In the genomic region with DNA sequence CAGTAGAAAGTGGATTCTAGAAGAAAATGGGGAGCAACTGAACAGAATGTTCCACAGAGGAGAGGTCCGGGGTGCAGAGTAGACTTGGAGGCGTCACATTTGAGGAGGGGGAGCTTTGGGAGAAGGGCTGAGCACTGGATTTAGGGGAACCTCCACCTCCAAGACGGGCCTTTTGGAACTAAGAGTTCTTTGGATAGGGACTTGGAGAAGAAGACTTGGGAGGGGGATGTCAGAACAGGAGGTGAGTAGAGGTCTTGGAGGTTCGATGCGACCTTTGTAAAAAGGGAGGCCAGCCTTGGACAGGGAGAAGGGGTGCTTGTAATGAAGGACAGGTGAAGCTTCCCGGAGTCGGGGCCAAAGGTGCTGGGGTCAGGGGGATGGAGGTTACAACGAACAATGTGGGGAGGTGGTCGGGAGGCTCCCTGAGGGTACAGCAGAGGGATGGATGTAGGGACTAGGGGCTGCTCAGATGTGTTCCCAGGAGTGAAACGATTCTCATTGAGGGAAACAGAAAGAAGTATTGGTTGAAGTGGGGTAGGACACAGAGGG, we compare ENCODE assay signal across 8 mouse cellular contexts. TPM values are rescaled to one million over a fixed set of nuclear protein-coding genes. Genes with fewer than 3 reads are reported as not detected.
DNase-seq lines count a peak whose midpoint lies in the region; ATAC-seq and TF ChIP-seq lines count a peak whose summit lies in the region.

No protein-coding gene starts in this region.

- H3K4me1 ChIP-seq in heart, embryonic 15.5 days (replicated peaks): peaks cover 25% of the 10 kb centered on the region
- H3K4me1 ChIP-seq in bone marrow, adult 2 months (ENCODE audit: control insufficient read depth, insufficient read depth, low read length): peaks cover 2% of the 10 kb centered on the region; the same call in 1 of the 2 replicates
- peaks cover 19% of the 10 kb centered on the region for H3K4me1 ChIP-seq in hindbrain, embryonic 10.5 days (replicated peaks)
- peaks cover 14% of the 10 kb centered on the region for H3K4me1 ChIP-seq in midbrain, embryonic 11.5 days (ENCODE audit: control insufficient read depth, insufficient read depth, low read length)

- peaks cover 15% of the 10 kb centered on the region for H3K36me3 ChIP-seq in heart, embryonic 15.5 days
- H3K36me3 ChIP-seq in hindbrain, embryonic 10.5 days: peaks cover 16% of the 10 kb centered on the region
- H3K36me3 ChIP-seq in midbrain, embryonic 11.5 days (ENCODE audit: control insufficient read depth, insufficient read depth, low read length): peaks cover 2% of the 10 kb centered on the region; the same call in 1 of the 2 replicates

- TF ChIP-seq CTCF in bone marrow, adult 2 months (IDR thresholded peaks at IDR 0.05; ENCODE audit: control insufficient read depth, insufficient read depth, low read length): no peak

- 0 out of 2 replicates have a peak overlapping the region, but pooled peaks have one; percentile 69 for H3K27ac ChIP-seq in heart, embryonic 15.5 days
- no peak overlapping the region for H3K27ac ChIP-seq in bone marrow, adult 2 months (ENCODE audit: control insufficient read depth, insufficient read depth, low read depth, low read length, poor library complexity)
- peak overlapping the region; percentile 86 for H3K27ac ChIP-seq in hindbrain, embryonic 10.5 days
- no peak overlapping the region for H3K27ac ChIP-seq in midbrain, embryonic 11.5 days (ENCODE audit: low read depth, low read length)

- H3K9me3 ChIP-seq in heart, embryonic 15.5 days (replicated peaks): no peaks in the 10 kb centered on the region
- H3K9me3 ChIP-seq in hindbrain, embryonic 10.5 days: no peaks in the 10 kb centered on the region
- no peaks in the 10 kb centered on the region for H3K9me3 ChIP-seq in midbrain, embryonic 11.5 days (ENCODE audit: control insufficient read depth, low read length)

- no peaks in the 10 kb centered on the region for H3K27me3 ChIP-seq in heart, embryonic 15.5 days
- H3K27me3 ChIP-seq in hindbrain, embryonic 10.5 days (ENCODE audit: insufficient read depth, poor library complexity, severe bottlenecking): no peaks in the 10 kb centered on the region
- H3K27me3 ChIP-seq in midbrain, embryonic 11.5 days (ENCODE audit: control insufficient read depth, insufficient read depth, low read length): no peaks in the 10 kb centered on the region

- DNase-seq in heart, postnatal 14 days: no peak
- DNase-seq in hindbrain, embryonic 10.5 days (ENCODE audit: low spot score): no peak
- no peak for DNase-seq in midbrain, embryonic 11.5 days (ENCODE audit: low spot score, missing footprints)
- DNase-seq in left cerebral cortex, adult 18-20 months (ENCODE audit: low spot score in 2 of 2): no peak
- DNase-seq in layer of hippocampus, postnatal 10 days (ENCODE audit: low spot score in 2 of 2): no peak
- DNase-seq in lung, postnatal 10 days: no peak

- no peak for ATAC-seq in heart, embryonic 15.5 days (replicated peaks; ENCODE audit: insufficient number of reproducible peaks, insufficient read depth, low FRiP score, low read depth)
- no peak for ATAC-seq in midbrain, embryonic 11.5 days (ENCODE audit: low FRiP score)

- no peak for TF ChIP-seq POLR2A in bone marrow, adult 2 months (IDR thresholded peaks at IDR 0.05; ENCODE audit: borderline replicate concordance, control insufficient read depth, low read depth, low read length)

- WGBS in heart, embryonic 15.5 days: 51% methylated on average over 10 of the region's 10 CpGs
- 29% methylated on average over 10 of the region's 10 CpGs for WGBS in bone marrow, adult 2 months
- WGBS in hindbrain, embryonic 10.5 days: 61% methylated on average over 10 of the region's 10 CpGs
- 62% methylated on average over 10 of the region's 10 CpGs for whole genome bisulfite sequencing in midbrain, embryonic 11.5 days

- peak overlapping the region; percentile 83 for H3K4me3 ChIP-seq in heart, embryonic 15.5 days
- H3K4me3 ChIP-seq in bone marrow, adult 2 months (replicated peaks; ENCODE audit: control insufficient read depth, low read depth, low read length): peak overlapping the region; percentile 88
- H3K4me3 ChIP-seq in hindbrain, embryonic 10.5 days: peak overlapping the region; percentile 85
- peak overlapping the region; percentile 78 for H3K4me3 ChIP-seq in midbrain, embryonic 11.5 days (ENCODE audit: low read depth, low read length)

- H3K4me2 ChIP-seq in heart, embryonic 15.5 days: peak overlapping the region; percentile 66
- H3K4me2 ChIP-seq in midbrain, embryonic 11.5 days: peak overlapping the region; percentile 89

- intact Hi-C loops in heart, postnatal 14 days (cut with DNase I): no loop called here

- peak overlapping the region; percentile 91 for H3K9ac ChIP-seq in heart, embryonic 15.5 days
- peak overlapping the region; percentile 83 for H3K9ac ChIP-seq in midbrain, embryonic 11.5 days (ENCODE audit: low read length)

RNA-seq across cellular contexts. Expression of a gene that starts 0.9 kb away (rescaled TPM):
- 194 and 219 TPM in 2 replicates for polyA plus RNA-seq in heart, embryonic 15.5 days (2015; fragmentation: Nextera tagmentation; extraction: Ambion mirVana)
- total RNA-seq in heart, postnatal 14 days (2021): 100 to 1,000 TPM in 1 of 2 experiments, 10 to 100 TPM in 1; 89.4 to 102 TPM
- 173 and 200 TPM in 2 replicates for polyA plus RNA-seq in bone marrow, adult 2 months (2011; ENCODE audit: insufficient read depth, insufficient read length, low replicate concordance, missing spikeins)
- 277 and 316 TPM in 2 replicates for polyA plus RNA-seq in hindbrain, embryonic 10.5 days (2016; fragmentation: Nextera tagmentation; extraction: Ambion mirVana)
- 277 and 300 TPM in 2 replicates for polyA plus RNA-seq in midbrain, embryonic 11.5 days (2014; fragmentation: Nextera tagmentation; extraction: Ambion mirVana)
- 100 to 1,000 TPM; 227 to 260 TPM for total RNA-seq in left cerebral cortex, adult 18-20 months (2021)
- 100 to 1,000 TPM; 348 to 366 TPM for total RNA-seq in layer of hippocampus, postnatal 10 days (2021)

RNA-seq across cellular contexts. Expression of a gene that starts 17.4 kb away (rescaled TPM):
- polyA plus RNA-seq in heart, embryonic 15.5 days (2015; fragmentation: Nextera tagmentation; extraction: Ambion mirVana): not detected in 2 replicates
- total RNA-seq in heart, postnatal 14 days (2021): not detected
- polyA plus RNA-seq in bone marrow, adult 2 months (2011; ENCODE audit: insufficient read depth, insufficient read length, low replicate concordance, missing spikeins): not detected in 2 replicates
- polyA plus RNA-seq in hindbrain, embryonic 10.5 days (2016; fragmentation: Nextera tagmentation; extraction: Ambion mirVana): not detected in 2 replicates
- polyA plus RNA-seq in midbrain, embryonic 11.5 days (2014; fragmentation: Nextera tagmentation; extraction: Ambion mirVana): not detected in 2 replicates
- total RNA-seq in left cerebral cortex, adult 18-20 months (2021): under 1 TPM in 1 of 2 experiments, not detected in 1; 0.40 TPM
- not detected for total RNA-seq in layer of hippocampus, postnatal 10 days (2021)

RNA-seq across cellular contexts. Expression of a gene that starts 42.0 kb away (rescaled TPM):
- 40.2 and 46.4 TPM in 2 replicates for polyA plus RNA-seq in heart, embryonic 15.5 days (2015; fragmentation: Nextera tagmentation; extraction: Ambion mirVana)
- total RNA-seq in heart, postnatal 14 days (2021): 10 to 100 TPM; 26.5 to 35.4 TPM
- 186 and 343 TPM in 2 replicates for polyA plus RNA-seq in bone marrow, adult 2 months (2011; ENCODE audit: insufficient read depth, insufficient read length, low replicate concordance, missing spikeins)
- polyA plus RNA-seq in hindbrain, embryonic 10.5 days (2016; fragmentation: Nextera tagmentation; extraction: Ambion mirVana): 28.8 and 31.6 TPM in 2 replicates
- 20.7 and 23.2 TPM in 2 replicates for polyA plus RNA-seq in midbrain, embryonic 11.5 days (2014; fragmentation: Nextera tagmentation; extraction: Ambion mirVana)
- 1 to 10 TPM; 2.9 to 4.2 TPM for total RNA-seq in left cerebral cortex, adult 18-20 months (2021)
- 1 to 10 TPM; 4.0 to 4.6 TPM for total RNA-seq in layer of hippocampus, postnatal 10 days (2021)

Comparison
In these comparisons a context has a peak if more than half of its experiments do, and no peak if none do; other contexts are left out.
1. H3K27ac ChIP-seq: peak in heart, embryonic 15.5 days (single experiment) and hindbrain, embryonic 10.5 days (single experiment); none in bone marrow, adult 2 months (single experiment) and midbrain, embryonic 11.5 days (single experiment).
2. Peak in every context shown above with its lines, with median percentiles within 50 percentile points of each other: H3K4me3 ChIP-seq.